Mouse (Mus musculus) duodenum, adult 2 months (tissue): ENCODE data around the gene D5Ertd579e. TPM values are rescaled to one million over a fixed set of nuclear protein-coding genes. Genes with fewer than 3 reads are reported as not detected.

Source experiments
- polyA plus RNA-seq: library from polyadenylated mRNA; depleted of rRNA; stranded (reverse); fragments of >200 nt; gene quantifications from 2 replicates; pipeline ENCODE4 v1.2.3, GENCODE M21; 2012; ENCODE audit warnings: low replicate concordance; rRNA removed

Gene D5Ertd579e
- 17.5 and 28.8 TPM in 2 replicates for polyA plus RNA-seq

DNA sequence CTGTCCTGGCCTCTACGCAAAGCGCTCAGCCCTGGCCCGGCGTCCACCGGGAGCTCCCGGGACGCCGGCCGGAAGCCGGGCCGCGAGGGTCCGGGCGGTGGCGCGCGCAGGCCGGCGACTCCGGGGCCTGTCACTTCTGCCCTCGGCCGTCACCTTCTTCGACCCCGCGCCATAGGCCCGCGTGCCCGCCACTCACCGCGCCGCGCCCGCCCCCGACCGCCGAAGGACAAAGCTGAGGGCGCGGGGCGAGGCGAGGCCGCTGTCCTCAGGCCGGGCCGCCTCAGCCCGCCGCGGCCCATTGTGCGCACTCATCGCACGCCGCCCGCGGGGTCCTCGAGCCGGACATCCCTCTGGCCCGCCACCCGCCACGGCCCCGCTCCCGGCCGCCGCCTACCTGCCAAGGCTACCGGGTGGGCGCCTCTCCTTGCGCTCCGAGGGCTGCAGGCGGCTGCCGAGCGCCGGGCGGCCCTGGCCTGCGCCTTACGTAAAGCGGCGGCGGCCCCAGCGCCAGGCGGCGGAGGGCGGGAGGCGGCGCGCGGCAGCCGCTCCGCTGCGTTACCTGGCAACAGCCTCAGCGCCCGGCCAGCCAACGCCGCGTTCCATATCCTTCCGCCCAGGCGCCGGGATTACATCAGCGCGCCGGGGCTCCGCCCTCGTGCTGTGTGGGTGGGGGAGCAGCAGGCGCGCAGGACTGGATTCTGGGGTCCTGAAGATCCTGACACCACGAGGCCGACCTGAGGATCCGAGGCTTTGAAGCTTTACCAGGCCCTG, at the start of gene D5Ertd579e:
Gene D5Ertd579e (minus strand): TSS at position 564 of the 771 bp plus-strand sequence.

DNA sequence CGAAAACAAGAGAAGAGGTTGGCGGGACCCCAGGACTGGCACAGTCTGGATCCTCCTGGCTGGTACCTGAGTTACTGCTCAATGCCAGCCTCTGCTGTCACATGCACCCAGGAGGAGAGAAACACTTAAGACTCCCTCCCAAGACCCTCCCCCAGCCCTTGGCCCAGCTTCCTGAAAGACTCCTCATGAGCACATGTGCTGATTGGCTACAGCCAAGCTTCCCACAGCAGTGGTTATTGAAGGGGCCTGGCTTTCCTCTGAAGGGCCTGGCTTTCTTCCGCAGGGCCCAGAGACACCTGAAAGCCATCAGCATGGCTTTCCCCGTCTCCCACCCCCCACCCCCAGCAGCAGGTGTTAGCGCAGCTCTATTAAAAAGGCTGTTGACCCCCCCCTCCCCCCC, 102.6 kb downstream of the D5Ertd579e start, which contains the start of gene Tbc1d14:
Gene Tbc1d14 (minus strand): TSS at position 101 of the 400 bp plus-strand sequence.

Other genes starting within 250 kb of the D5Ertd579e start
- 5.0 and 12.0 TPM in 2 replicates for gene Grpel1, start 231.0 kb downstream of the D5Ertd579e start, polyA plus RNA-seq
- 6.2 and 8.3 TPM in 2 replicates for gene Tada2b, start 211.7 kb downstream of the D5Ertd579e start, polyA plus RNA-seq
- 0.05 TPM in 1 of 2 replicates, not detected in the other for gene Ccdc96, start 211.4 kb downstream of the D5Ertd579e start, polyA plus RNA-seq
- 17.5 and 18.0 TPM in 2 replicates for gene Tbc1d14, start 102.7 kb downstream of the D5Ertd579e start, polyA plus RNA-seq
- 20.2 and 50.1 TPM in 2 replicates for gene Bloc1s4, start 52.6 kb upstream of the D5Ertd579e start, polyA plus RNA-seq
- gene Mrfap1, start 100.7 kb upstream of the D5Ertd579e start, polyA plus RNA-seq = 44.6 and 132 TPM in 2 replicates
- gene Man2b2, start 134.6 kb upstream of the D5Ertd579e start, polyA plus RNA-seq = 61.5 and 68.3 TPM in 2 replicates
- 0.57 and 1.1 TPM in 2 replicates for gene Ppp2r2c, start 172.5 kb upstream of the D5Ertd579e start, polyA plus RNA-seq